In the genomic region with DNA sequence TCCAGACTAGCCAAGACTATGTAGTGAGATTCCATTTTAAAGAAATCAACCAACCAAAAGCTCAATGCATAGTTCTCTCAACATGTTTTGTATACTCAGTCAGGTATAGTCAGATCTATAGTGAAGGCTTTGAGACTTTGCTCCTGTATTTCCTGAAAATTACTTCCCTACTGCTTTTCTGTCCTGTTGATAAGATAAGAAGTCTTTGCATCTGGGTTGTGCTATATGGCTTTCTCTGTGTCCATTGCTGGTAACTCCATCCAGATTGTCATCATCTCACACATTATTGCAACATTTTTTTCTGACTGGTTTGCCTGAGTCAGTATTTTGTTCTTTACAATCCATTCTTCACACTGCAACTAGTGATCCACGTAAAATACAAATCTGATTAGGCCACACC, we compare ENCODE assay signal across 31 mouse cellular contexts.
"Had no signal": no experiment of that assay in that cellular context is flagged by ENCODE, and none has a peak within 500 bp of the region (broad histone marks: within the 10 kb centered on the region; RNA-seq: fewer than 3 reads in every experiment).

No protein-coding gene starts in this region.

- ATAC-seq: liver, embryonic 12.5 days; liver, postnatal 0 days; lung, postnatal 0 days; midbrain, embryonic 13.5 days; midbrain, embryonic 15.5 days; midbrain, embryonic 16.5 days had no signal

- H3K9me3 ChIP-seq: limb, embryonic 10.5 days; limb, embryonic 12.5 days; limb, embryonic 13.5 days; limb, embryonic 15.5 days; liver, embryonic 12.5 days; liver, embryonic 13.5 days; liver, embryonic 15.5 days; lung, embryonic 15.5 days; megakaryocyte, embryonic 14.5 days; midbrain, embryonic 10.5 days; midbrain, embryonic 12.5 days; midbrain, embryonic 13.5 days; midbrain, embryonic 15.5 days had no signal

- H3K9ac ChIP-seq: limb, embryonic 12.5 days; limb, embryonic 13.5 days; limb, embryonic 15.5 days; liver, embryonic 12.5 days; liver, embryonic 13.5 days; liver, embryonic 14.5 days; liver, embryonic 15.5 days; liver, postnatal 0 days; lung, embryonic 14.5 days; lung, embryonic 15.5 days; midbrain, embryonic 12.5 days; midbrain, embryonic 13.5 days; midbrain, embryonic 15.5 days had no signal

- H3K36me3 ChIP-seq: limb, embryonic 10.5 days; limb, embryonic 12.5 days; limb, embryonic 13.5 days; limb, embryonic 15.5 days; liver, embryonic 12.5 days; liver, embryonic 13.5 days; liver, embryonic 15.5 days; lung, embryonic 15.5 days; midbrain, embryonic 10.5 days; midbrain, embryonic 12.5 days; midbrain, embryonic 13.5 days; midbrain, embryonic 15.5 days had no signal

- H3K4me3 ChIP-seq: limb, embryonic 10.5 days; limb, embryonic 12.5 days; limb, embryonic 13.5 days; limb, embryonic 15.5 days; liver, embryonic 12.5 days; liver, embryonic 13.5 days; liver, embryonic 15.5 days; lung, embryonic 15.5 days; megakaryocyte, embryonic 14.5 days; midbrain, embryonic 10.5 days; midbrain, embryonic 12.5 days; midbrain, embryonic 13.5 days; midbrain, embryonic 15.5 days; myocyte had no signal

- DNase-seq: left cerebral cortex, postnatal 4 days; liver; liver, embryonic 13.5 days; liver, postnatal 0 days; lung, adult 18-20 months; lung, adult 2 months; lung, embryonic 14.5 days; lung, postnatal 10 days; lung, postnatal 14 days; lung, postnatal 36 days; lung, postnatal 4 days; midbrain, embryonic 14.5 days had no signal

- H3K27ac ChIP-seq: limb, embryonic 10.5 days; limb, embryonic 12.5 days; limb, embryonic 13.5 days; limb, embryonic 15.5 days; liver, embryonic 12.5 days; liver, embryonic 13.5 days; liver, embryonic 14.5 days; liver, embryonic 15.5 days; lung, embryonic 15.5 days; macrophage; midbrain, embryonic 10.5 days; midbrain, embryonic 12.5 days; midbrain, embryonic 13.5 days; midbrain, embryonic 15.5 days had no signal

- H3K4me2 ChIP-seq: limb, embryonic 12.5 days; limb, embryonic 13.5 days; limb, embryonic 15.5 days; liver, embryonic 11.5 days; liver, embryonic 12.5 days; liver, embryonic 13.5 days; liver, embryonic 15.5 days; lung, embryonic 14.5 days; lung, embryonic 15.5 days; midbrain, embryonic 11.5 days; midbrain, embryonic 12.5 days; midbrain, embryonic 13.5 days; midbrain, embryonic 15.5 days had no signal

- H3K4me1 ChIP-seq: limb, embryonic 10.5 days; limb, embryonic 12.5 days; limb, embryonic 13.5 days; limb, embryonic 15.5 days; liver, embryonic 12.5 days; liver, embryonic 13.5 days; liver, embryonic 15.5 days; lung, embryonic 15.5 days; megakaryocyte, embryonic 14.5 days; midbrain, embryonic 10.5 days; midbrain, embryonic 12.5 days; midbrain, embryonic 13.5 days; midbrain, embryonic 15.5 days had no signal

- H3K27me3 ChIP-seq: limb, embryonic 12.5 days; limb, embryonic 13.5 days; limb, embryonic 15.5 days; liver, embryonic 12.5 days; liver, embryonic 13.5 days; liver, embryonic 15.5 days; lung, embryonic 15.5 days; megakaryocyte, embryonic 14.5 days; midbrain, embryonic 12.5 days; midbrain, embryonic 13.5 days; midbrain, embryonic 15.5 days had no signal
